Mouse (Mus musculus) adrenal gland, postnatal 36 days (tissue): Measurements from ENCODE around the gene Xcr1. TPM values are rescaled to one million over a fixed set of nuclear protein-coding genes. Genes with fewer than 3 reads are reported as not detected.

ENCODE experiments used
- DNase-seq, 2 experiments: peaks; one replicate each; pipeline ENCODE4 v3.0.0; 2021; ENCODE audit warnings: mixed read lengths in 1 of 2
- total RNA-seq, 2 experiments: library from RNA; stranded (reverse); gene quantifications; 2 replicates each; pipeline ENCODE4 v1.2.3; 2021

Gene Xcr1
- total RNA-seq, 2 experiments from 2014 or later, result 0.10 TPM; not detected in 1

GRCm38 (mm10) chr9:123814821-123815220 lies 47.0 kb downstream of the Xcr1 start:
- no peak for DNase-seq

GRCm38 (mm10) chr9:123814326-123814725 lies 47.5 kb downstream of the Xcr1 start:
- no peak for DNase-seq

- no peak for DNase-seq
Observed at GRCm38 (mm10) chr9:123811831-123812230, 50.0 kb downstream of the Xcr1 start.

- DNase-seq, result no peak
Observed at GRCm38 (mm10) chr9:123808583-123808982, 53.2 kb downstream of the Xcr1 start.

- no peak for DNase-seq
Observed at GRCm38 (mm10) chr9:123806267-123806666, 55.6 kb downstream of the Xcr1 start, which contains the start of gene Cxcr6. TSS of gene Cxcr6 (plus strand) at chr9:123806475.

- DNase-seq, result no peak
Observed at GRCm38 (mm10) chr9:123805241-123805640, 56.6 kb downstream of the Xcr1 start.

GRCm38 (mm10) chr9:123802896-123803295 lies 58.9 kb downstream of the Xcr1 start:
- DNase-seq, result no peak

- DNase-seq, result no peak
Observed at GRCm38 (mm10) chr9:123802421-123802820, 59.4 kb downstream of the Xcr1 start.

Other genes with a start within 250 kb of the Xcr1 start
- gene Slc6a20b, start 229.5 kb downstream of the Xcr1 start, total RNA-seq, result not detected
- under 1 TPM in 1 of 2 experiments, not detected in 1; 0.07 TPM for gene Ccr9, start 183.6 kb downstream of the Xcr1 start, total RNA-seq
- gene Slc6a20a, start 183.1 kb downstream of the Xcr1 start, total RNA-seq, result under 1 TPM in 1 of 2 experiments, not detected in 1; 0.07 TPM
- 10 to 100 TPM; 49.2 to 52.2 TPM for gene Lztfl1, start 144.3 kb downstream of the Xcr1 start, total RNA-seq
- gene Cxcr6, start 55.6 kb downstream of the Xcr1 start, total RNA-seq, result under 1 TPM in 1 of 2 experiments, not detected in 1; 0.17 TPM
- 10 to 100 TPM; 36.3 to 51.6 TPM for gene Fyco1, start 10.1 kb downstream of the Xcr1 start, total RNA-seq
- gene Ccr1, start 106.7 kb upstream of the Xcr1 start, total RNA-seq, result 1 to 10 TPM; 1.3 to 1.5 TPM
- not detected for gene Ccr1l1, start 116.4 kb upstream of the Xcr1 start, total RNA-seq
- under 1 TPM in 1 of 2 experiments, not detected in 1; 0.10 TPM for gene Ccr3, start 159.9 kb upstream of the Xcr1 start, total RNA-seq
- 1 to 10 TPM; 1.7 to 2.1 TPM for gene Ccr2, start 239.9 kb upstream of the Xcr1 start, total RNA-seq